ENCODE assay signal across 16 mouse cellular contexts in the genomic region with DNA sequence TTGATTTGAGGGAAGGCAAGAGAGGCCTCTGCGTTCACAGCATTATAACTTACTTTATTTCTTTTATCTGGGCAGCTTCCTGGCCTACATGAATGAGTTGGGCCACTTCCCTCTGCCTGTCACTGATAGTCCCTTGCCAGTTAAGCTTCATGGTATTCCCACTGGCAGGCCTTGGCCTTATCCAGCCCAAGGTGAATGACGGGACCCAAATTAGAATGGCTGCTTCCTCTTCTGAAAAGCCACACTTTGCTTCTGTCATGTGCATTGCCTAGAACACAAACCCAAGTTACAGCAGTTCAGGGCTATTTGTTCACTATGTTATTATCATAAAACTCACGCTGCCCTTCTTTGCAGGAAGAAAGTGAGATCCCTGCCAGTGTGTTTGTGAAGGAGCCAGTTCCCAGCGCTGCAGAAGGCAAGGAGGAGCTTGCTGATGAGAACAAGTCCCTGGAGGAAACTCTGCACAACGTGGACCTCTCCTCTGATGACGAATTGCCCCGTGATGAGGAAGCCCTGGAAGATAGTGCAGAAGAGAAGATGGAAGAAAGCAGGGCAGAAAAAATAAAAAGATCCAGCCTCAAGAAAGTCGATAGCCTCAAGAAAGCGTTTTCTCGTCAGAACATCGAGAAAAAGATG. TPM values are rescaled to one million over a fixed set of nuclear protein-coding genes. Genes with fewer than 3 reads are reported as not detected.
DNase-seq lines count a peak whose midpoint lies in the region; ATAC-seq and TF ChIP-seq lines count a peak whose summit lies in the region.
"Had no signal": no experiment of that assay in that cellular context is flagged by ENCODE, and none has a peak within 500 bp of the region (broad histone marks: within the 10 kb centered on the region; RNA-seq: fewer than 3 reads in every experiment).

No protein-coding gene starts in this region.

- H3K36me3 ChIP-seq in liver, adult 2 months (ENCODE audit: control insufficient read depth, insufficient read depth, low read length): no peaks in the 10 kb centered on the region
- peaks cover 30% of the 10 kb centered on the region for H3K36me3 ChIP-seq in heart, embryonic 12.5 days

- H3K4me2 ChIP-seq in heart, embryonic 12.5 days: no peak overlapping the region
- H3K4me2 ChIP-seq: lung, embryonic 14.5 days; midbrain, embryonic 11.5 days had no signal

- no peaks in the 10 kb centered on the region for H3K79me2 ChIP-seq in liver, adult 2 months (ENCODE audit: control insufficient read depth, insufficient read depth, low read length)

- H3K4me3 ChIP-seq in liver, adult 2 months (ENCODE audit: insufficient read depth, low read depth, low read length): no peak overlapping the region
- no peak overlapping the region for H3K4me3 ChIP-seq in heart, embryonic 12.5 days
- H3K4me3 ChIP-seq: erythroblast, embryonic 14.5 days; myocyte had no signal

- no peaks in the 10 kb centered on the region for H3K9me3 ChIP-seq in heart, embryonic 12.5 days (replicated peaks)

- H3K27me3 ChIP-seq in liver, adult 2 months (ENCODE audit: control insufficient read depth, insufficient read depth, low read length): no peaks in the 10 kb centered on the region
- H3K27me3 ChIP-seq in heart, embryonic 12.5 days (replicated peaks): no peaks in the 10 kb centered on the region

- 80% methylated on average over 11 of the region's 11 CpGs for WGBS in liver, adult 2 months
- 53% methylated on average over 11 of the region's 11 CpGs for WGBS in heart, embryonic 12.5 days

- H3K9ac ChIP-seq in liver, adult 2 months (ENCODE audit: low read depth, low read length): no peak overlapping the region
- H3K9ac ChIP-seq in heart, embryonic 12.5 days: no peak overlapping the region
- H3K9ac ChIP-seq: lung, embryonic 14.5 days had no signal

- H3K4me1 ChIP-seq in liver, adult 2 months (ENCODE audit: control insufficient read depth, insufficient read depth, low read length): peaks cover 2% of the 10 kb centered on the region; the same call in 1 of the 2 replicates
- H3K4me1 ChIP-seq in heart, embryonic 12.5 days (replicated peaks): peaks cover 19% of the 10 kb centered on the region; the same call in 1 of the 2 replicates

- H3K27ac ChIP-seq in liver, adult 2 months (replicated peaks; ENCODE audit: insufficient read depth, low read depth, low read length): peak overlapping the region; percentile 51; the same call in 1 of the 2 replicates
- peak overlapping the region; percentile 36; the same call in 1 of the 2 replicates for H3K27ac ChIP-seq in heart, embryonic 12.5 days (ENCODE audit: poor library complexity, severe bottlenecking)

- TF ChIP-seq POLR2A in liver, adult 2 months (IDR thresholded peaks at IDR 0.05; ENCODE audit: extremely low read depth, insufficient read depth, low read length): no peak

- no peak for TF ChIP-seq CTCF in liver, adult 2 months (IDR thresholded peaks at IDR 0.05; ENCODE audit: low read depth, low read length)

- no peak for DNase-seq in liver, adult 2 months (ENCODE audit: extremely low read depth, low read depth, low spot score)
- no peak for DNase-seq in liver
- DNase-seq in heart, postnatal 4 days: peak; percentile 21
- DNase-seq in cerebellum, postnatal 36 days: no peak
- no peak for DNase-seq in kidney, adult 8-10 months
- DNase-seq: cerebellum, adult 9-10 months; kidney, postnatal 14 days; lung, embryonic 14.5 days; right cerebral cortex, postnatal 25 days; thymus, adult 2 months had no signal

- 0 out of 2 replicates have a peak, but pooled peaks have one; percentile 61 for ATAC-seq in heart, embryonic 12.5 days (ENCODE audit: insufficient number of reproducible peaks, low FRiP score)
- ATAC-seq in megakaryocyte-erythroid progenitor cell, adult 5-6 weeks (replicated peaks; ENCODE audit: low FRiP score, low TSS enrichment, poor library complexity, severe bottlenecking): peak; percentile 22; the same call in 1 of the 2 replicates
- ATAC-seq: CD4-positive, CD25-positive, alpha-beta regulatory T cell, adult 4 months had no signal

RNA-seq across cellular contexts. Expression of a gene that starts 11.5 kb away (rescaled TPM):
- total RNA-seq in liver, adult 2 months (2014; rRNA removed): 17.6 and 18.1 TPM in 2 replicates
- polyA plus RNA-seq in liver, adult 2 months (2012; rRNA removed): 5.9 and 6.4 TPM in 2 replicates
- polyA plus RNA-seq in heart, embryonic 12.5 days (2016; fragmentation: Nextera tagmentation; extraction: Ambion mirVana): 131 and 140 TPM in 2 replicates
- total RNA-seq in heart, postnatal 4 days (2021): 100 to 1,000 TPM; 203 to 211 TPM
- 0.70 and 1.1 TPM in 2 replicates for total RNA-seq in megakaryocyte-erythroid progenitor cell, adult 5-6 weeks (2014; fragmentation: Nextera tagmentation)
- 7.1 and 19.1 TPM in 2 replicates for total RNA-seq in megakaryocyte-erythroid progenitor cell, adult 5-6 weeks (2017)
- polyA plus RNA-seq: CD4-positive, CD25-positive, alpha-beta regulatory T cell, adult 4 months had no signal

Comparison
In these comparisons a context has a peak if more than half of its experiments do, and no peak if none do; other contexts are left out.
1. RNA of a gene that starts 11.5 kb away (total RNA-seq): 203 to 211 TPM in heart, postnatal 4 days; 17.6 to 18.1 TPM in liver, adult 2 months and 0.70 to 19.1 TPM in megakaryocyte-erythroid progenitor cell, adult 5-6 weeks; every median in the first group is over 10 times any median in the second.